Mouse (Mus musculus) kidney, postnatal 0 days (tissue): ENCODE measurements around the gene Ankrd42. TPM values are rescaled to one million over a fixed set of nuclear protein-coding genes. Genes with fewer than 3 reads are reported as not detected.

Source experiments
- ATAC-seq: fragments of 200-750 bp; cut with Nextera tagmentation; replicated peaks from 2 replicates; pipeline ENCODE4 v1.8.0; 2017; ENCODE audit warnings: low read depth, moderate number of reproducible peaks, moderate TSS enrichment, moderate library complexity; ENCODE audit not compliant: low FRiP score
- DNase-seq: peaks from one replicate; pipeline ENCODE4 v3.0.0-alpha.2; 2016; ENCODE audit warnings: low spot score
- H3K27ac ChIP-seq: fragments of 300-500 bp; sonication (generic); 2 replicates; pipeline ENCODE4 v1.5.1; 2014; ENCODE audit warnings: mild to moderate bottlenecking
- H3K27me3 ChIP-seq: fragments of 300-500 bp; sonication (generic); 2 replicates; pipeline ENCODE4 v1.6.1; 2014; ENCODE audit warnings: low read length, mixed read lengths; ENCODE audit not compliant: insufficient read depth
- H3K36me3 ChIP-seq: fragments of 300-500 bp; sonication (generic); 2 replicates; pipeline ENCODE4 v1.6.1; 2014; ENCODE audit warnings: low read length, mixed read lengths; ENCODE audit not compliant: insufficient read depth
- H3K4me1 ChIP-seq: fragments of 300-500 bp; sonication (generic); replicated peaks from 2 replicates; pipeline ENCODE4 v1.6.1; 2014; ENCODE audit warnings: antibody characterized with exemption, low read length, mixed read lengths; ENCODE audit not compliant: insufficient read depth
- H3K4me2 ChIP-seq: fragments of 300-500 bp; sonication (generic); 2 replicates; pipeline ENCODE4 v1.6.1; 2014; ENCODE audit warnings: mild to moderate bottlenecking, low read length, moderate library complexity, mixed read lengths
- H3K4me3 ChIP-seq: fragments of 300-500 bp; sonication (generic); replicated peaks from 2 replicates; pipeline ENCODE4 v1.5.1; 2014; ENCODE audit warnings: low read depth, low read length
- H3K9ac ChIP-seq: fragments of 300-500 bp; sonication (generic); 2 replicates; pipeline ENCODE4 v1.6.1; 2014; ENCODE audit warnings: low read depth, low read length
- H3K9me3 ChIP-seq: fragments of 300-500 bp; sonication (generic); replicated peaks from 2 replicates; pipeline ENCODE4 v1.6.1; 2016; ENCODE audit warnings: low read length, inconsistent platforms, mixed read lengths
- CTCF ChIP-seq: IDR thresholded peaks from 2 replicates; pipeline ENCODE4 v1.5.1; 2016; ENCODE audit warnings: antibody characterized with exemption, low read depth, mild to moderate bottlenecking, moderate library complexity
- WGBS: fragments of 180-500 bp; shearing (Covaris S2); extraction: QIAGEN DNeasy Blood & Tissue Kit; methylation state at CpG from one replicate; pipeline ENCODE4 v1.1.7; 2014; 5-methylcytosine and 5-hydroxymethylcytosine counted together
- polyA plus RNA-seq: library from polyadenylated mRNA; unstranded; fragments of >200 nt; fragmentation: Nextera tagmentation; extraction: Ambion mirVana; gene quantifications from 2 replicates; pipeline ENCODE4 v1.2.1, GENCODE M21; 2015

The Ankrd42 gene
- polyA plus RNA-seq, 1 experiment from 2014 or later: 4.5 TPM

GRCm38 (mm10) chr7:92550990-92551392 is 86.0 kb downstream of the Ankrd42 start:
- H3K4me1 ChIP-seq: no peaks in the 10 kb centered on the region
- 50% methylated on average over 4 of the region's 4 CpGs for WGBS
- no peak overlapping the region for H3K4me3 ChIP-seq
- peak; percentile 76 for TF ChIP-seq CTCF
- ATAC-seq (no peak), DNase-seq (peak; percentile 80)
- no peaks in the 10 kb centered on the region for H3K9me3 ChIP-seq
- H3K9ac ChIP-seq: no peak overlapping the region
- no peak overlapping the region for H3K4me2 ChIP-seq
- no peaks in the 10 kb centered on the region for H3K36me3 ChIP-seq
- no peaks in the 10 kb centered on the region for H3K27me3 ChIP-seq
- no peak overlapping the region for H3K27ac ChIP-seq

- Histone ChIP-seq H3K9me3 (no peaks in the 10 kb centered on the region), H3K27me3 (no peaks in the 10 kb centered on the region), H3K9ac (no peak overlapping the region), H3K4me3 (no peak overlapping the region), H3K36me3 (no peaks in the 10 kb centered on the region), H3K4me2 (no peak overlapping the region), H3K27ac (no peak overlapping the region), H3K4me1 (no peaks in the 10 kb centered on the region)
- WGBS: 82% methylated on average over 6 of the region's 6 CpGs
- ATAC-seq (no peak), DNase-seq (no peak)
- no peak for TF ChIP-seq CTCF
Observed at GRCm38 (mm10) chr7:92550248-92550989, 86.5 kb downstream of the Ankrd42 start.

- Histone ChIP-seq H3K4me2 (no peak overlapping the region), H3K9ac (no peak overlapping the region), H3K4me3 (no peak overlapping the region), H3K27ac (no peak overlapping the region), H3K4me1 (no peaks in the 10 kb centered on the region), H3K27me3 (no peaks in the 10 kb centered on the region), H3K36me3 (no peaks in the 10 kb centered on the region), H3K9me3 (no peaks in the 10 kb centered on the region)
- TF ChIP-seq CTCF: no peak
- 69% methylated on average over 2 of the region's 2 CpGs for WGBS
- DNase-seq (no peak), ATAC-seq (no peak)
Observed at GRCm38 (mm10) chr7:92546763-92547162, 90.2 kb downstream of the Ankrd42 start.

- WGBS: 57% methylated on average over 6 of the region's 6 CpGs
- no peak overlapping the region for H3K4me2 ChIP-seq
- DNase-seq: no peak
Observed at GRCm38 (mm10) chr7:92532351-92533036, 104.4 kb downstream of the Ankrd42 start.

More at GRCm38 (mm10) chr7:92532351-92533036, 104.4 kb downstream of the Ankrd42 start:
- Histone ChIP-seq H3K27me3 (no peaks in the 10 kb centered on the region), H3K27ac (no peak overlapping the region), H3K9me3 (no peaks in the 10 kb centered on the region), H3K9ac (no peak overlapping the region), H3K36me3 (no peaks in the 10 kb centered on the region), H3K4me1 (no peaks in the 10 kb centered on the region), H3K4me3 (no peak overlapping the region)
- no peak for TF ChIP-seq CTCF
- ATAC-seq: no peak

Other genes with a start within 250 kb of the Ankrd42 start
- 70.7 and 70.8 TPM in 2 replicates for gene Ccdc90b, start 76.0 kb downstream of the Ankrd42 start, polyA plus RNA-seq
- gene Pcf11, start 32.8 kb upstream of the Ankrd42 start, polyA plus RNA-seq: 17.8 and 20.9 TPM in 2 replicates
- 5.6 and 6.0 TPM in 2 replicates for gene Rab30, start 104.5 kb upstream of the Ankrd42 start, polyA plus RNA-seq
- 6.2 and 7.2 TPM in 2 replicates for gene Ddias, start 237.1 kb upstream of the Ankrd42 start, polyA plus RNA-seq
- 21.9 and 24.6 TPM in 2 replicates for gene Prcp, start 237.3 kb upstream of the Ankrd42 start, polyA plus RNA-seq